Mouse (Mus musculus) monocyte, adult 59 days (primary cell): ENCODE data around the gene Npb. TPM values are rescaled to one million over a fixed set of nuclear protein-coding genes. Genes with fewer than 3 reads are reported as not detected.

Source experiments
- total RNA-seq, 2 experiments: library from RNA; stranded (reverse); gene quantifications; one replicate each; pipeline ENCODE4 v1.2.4; 2023

Gene Npb
- total RNA-seq: 1 to 10 TPM in 1 of 2 experiments, not detected in 1; 1.4 TPM

GRCm38 (mm10) chr11:120608241-120609034, at the start of gene Npb:
TSS of gene Npb (plus strand) at chr11:120608477.

GRCm38 (mm10) chr11:120572752-120573584, 35.3 kb upstream of the Npb start, which contains the start of gene P4hb:
TSS of gene P4hb (minus strand) at chr11:120573253.

GRCm38 (mm10) chr11:120581490-120582267, 26.6 kb upstream of the Npb start, which contains the start of gene Arhgdia:
TSS of gene Arhgdia (minus strand) at chr11:120581624.

GRCm38 (mm10) chr11:120598283-120598989, 9.8 kb upstream of the Npb start, which contains the start of the genes Alyref and Anapc11:
TSS of gene Alyref (minus strand) at chr11:120598365.
TSS of gene Anapc11 (plus strand) at chr11:120598421.

GRCm38 (mm10) chr11:120617519-120618112, 9.3 kb downstream of the Npb start, which contains the start of gene Pcyt2:
TSS of gene Pcyt2 (minus strand) at chr11:120617936.

GRCm38 (mm10) chr11:120625152-120625775, 17.0 kb downstream of the Npb start, which contains the start of gene Sirt7:
TSS of gene Sirt7 (minus strand) at chr11:120625240.

GRCm38 (mm10) chr11:120633520-120634343, 25.5 kb downstream of the Npb start, which contains the start of gene Mafg:
TSS of gene Mafg (minus strand) at chr11:120633600.

GRCm38 (mm10) chr11:120643601-120643987, 35.3 kb downstream of the Npb start, which contains the start of gene Pycr1:
TSS of gene Pycr1 (minus strand) at chr11:120643769.

GRCm38 (mm10) chr11:120648001-120648476, 39.8 kb downstream of the Npb start, which contains the start of gene Myadml2:
TSS of gene Myadml2 (minus strand) at chr11:120648158.

Other genes starting within 250 kb of the Npb start
- gene Fscn2, start 246.9 kb upstream of the Npb start, total RNA-seq: not detected
- 10 to 100 TPM; 15.8 to 18.4 TPM for gene Faap100, start 229.7 kb upstream of the Npb start, total RNA-seq
- gene Nploc4, start 170.8 kb upstream of the Npb start, total RNA-seq: 10 to 100 TPM; 52.6 to 67.1 TPM
- gene Tspan10, start 165.8 kb upstream of the Npb start, total RNA-seq: 10 to 100 TPM in 1 of 2 experiments, 1 to 10 TPM in 1; 1.9 to 17.2 TPM
- under 1 TPM in 1 of 2 experiments, not detected in 1; 0.36 TPM for gene Pde6g, start 155.0 kb upstream of the Npb start, total RNA-seq
- 1 to 10 TPM; 8.9 to 9.5 TPM for gene Oxld1, start 150.4 kb upstream of the Npb start, total RNA-seq
- 10 to 100 TPM; 11.6 to 12.6 TPM for gene Ccdc137, start 150.4 kb upstream of the Npb start, total RNA-seq
- 10 to 100 TPM in 1 of 2 experiments, 1 to 10 TPM in 1; 7.8 to 11.3 TPM for gene Arl16, start 140.9 kb upstream of the Npb start, total RNA-seq
- 10 to 100 TPM; 25.0 to 26.6 TPM for gene Mrpl12, start 123.9 kb upstream of the Npb start, total RNA-seq
- gene Slc25a10, start 116.6 kb upstream of the Npb start, total RNA-seq: 10 to 100 TPM; 11.1 to 14.2 TPM
- gene Gcgr, start 77.8 kb upstream of the Npb start, total RNA-seq: not detected
- gene Mcrip1, start 58.8 kb upstream of the Npb start, total RNA-seq: 10 to 100 TPM; 52.0 to 52.6 TPM
- not detected for gene Ppp1r27, start 57.3 kb upstream of the Npb start, total RNA-seq
- 100 to 1,000 TPM; 348 to 375 TPM for gene P4hb, start 35.2 kb upstream of the Npb start, total RNA-seq
- gene Arhgdia, start 26.9 kb upstream of the Npb start, total RNA-seq: 100 to 1,000 TPM; 623 to 655 TPM
- 100 to 1,000 TPM in 1 of 2 experiments, 10 to 100 TPM in 1; 90.1 to 103 TPM for gene Alyref, start 10.1 kb upstream of the Npb start, total RNA-seq
- gene Anapc11, start 10.1 kb upstream of the Npb start, total RNA-seq: 10 to 100 TPM; 55.8 to 56.4 TPM
- gene Pcyt2, start 9.5 kb downstream of the Npb start, total RNA-seq: 10 to 100 TPM; 66.8 to 75.4 TPM
- gene Sirt7, start 16.8 kb downstream of the Npb start, total RNA-seq: 100 to 1,000 TPM; 122 to 125 TPM
- gene Mafg, start 25.1 kb downstream of the Npb start, total RNA-seq: 100 to 1,000 TPM in 1 of 2 experiments, 10 to 100 TPM in 1; 96.6 to 101 TPM
- gene Pycr1, start 35.3 kb downstream of the Npb start, total RNA-seq: under 1 TPM in 1 of 2 experiments, not detected in 1; 0.27 TPM
- gene Myadml2, start 39.7 kb downstream of the Npb start, total RNA-seq: not detected
- not detected for gene Notum, start 52.7 kb downstream of the Npb start, total RNA-seq
- gene Aspscr1, start 64.5 kb downstream of the Npb start, total RNA-seq: 10 to 100 TPM; 77.9 to 83.1 TPM
- 10 to 100 TPM; 34.6 to 45.6 TPM for gene Cenpx, start 105.3 kb downstream of the Npb start, total RNA-seq
- gene Lrrc45, start 105.4 kb downstream of the Npb start, total RNA-seq: 10 to 100 TPM; 30.5 to 36.0 TPM
- gene Rac3, start 113.0 kb downstream of the Npb start, total RNA-seq: 1 to 10 TPM; 1.0 to 2.9 TPM
- gene Dcxr, start 118.8 kb downstream of the Npb start, total RNA-seq: 10 to 100 TPM; 26.2 to 29.1 TPM
- gene Cbr2, start 123.6 kb downstream of the Npb start, total RNA-seq: 10 to 100 TPM; 11.8 to 24.2 TPM
- gene Hmga1b, start 154.3 kb downstream of the Npb start, total RNA-seq: 10 to 100 TPM; 40.5 to 48.6 TPM
- 10 to 100 TPM; 16.9 to 20.9 TPM for gene Rfng, start 175.7 kb downstream of the Npb start, total RNA-seq
- 10 to 100 TPM; 53.1 to 57.5 TPM for gene Gps1, start 175.8 kb downstream of the Npb start, total RNA-seq
- 10 to 100 TPM; 39.3 to 50.0 TPM for gene Dus1l, start 187.9 kb downstream of the Npb start, total RNA-seq
- gene Fasn, start 216.1 kb downstream of the Npb start, total RNA-seq: 10 to 100 TPM; 46.7 to 64.3 TPM